Mouse (Mus musculus) brain, embryonic 18.5 days (tissue): ENCODE measurements at regions not wholly inside any gene's neighbourhood (a gene's known extent, or its start where the extent isn't known, plus 50 kb on each side); places are given as distances from the start of the nearest gene placed in this dataset.

Experiments used
- DNase-seq: peaks from one replicate; pipeline ENCODE4 v3.0.0-alpha.2; 2012; ENCODE audit warnings: low read depth, low spot score

DNA sequence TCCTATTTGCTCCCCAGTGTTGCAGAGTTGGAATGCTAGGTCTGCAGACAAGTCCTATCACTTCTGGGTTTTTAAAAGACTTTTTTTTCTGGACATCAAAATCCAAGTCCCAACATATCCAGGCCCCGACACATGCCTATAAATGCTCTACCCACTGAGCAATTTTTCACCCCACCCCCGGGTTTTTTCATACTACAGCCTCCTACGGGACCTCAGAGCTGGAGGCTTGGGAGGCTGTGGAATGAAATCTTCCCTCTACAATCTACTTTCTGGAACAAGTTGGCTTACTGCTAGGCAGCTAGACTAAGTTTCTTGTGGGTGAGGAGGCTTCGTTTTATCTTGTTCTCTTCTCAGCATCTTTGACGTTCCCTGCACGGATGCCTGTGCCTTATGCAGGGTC lies 724.7 kb downstream of the Pdcd6ip start:
- no peak for DNase-seq

DNA sequence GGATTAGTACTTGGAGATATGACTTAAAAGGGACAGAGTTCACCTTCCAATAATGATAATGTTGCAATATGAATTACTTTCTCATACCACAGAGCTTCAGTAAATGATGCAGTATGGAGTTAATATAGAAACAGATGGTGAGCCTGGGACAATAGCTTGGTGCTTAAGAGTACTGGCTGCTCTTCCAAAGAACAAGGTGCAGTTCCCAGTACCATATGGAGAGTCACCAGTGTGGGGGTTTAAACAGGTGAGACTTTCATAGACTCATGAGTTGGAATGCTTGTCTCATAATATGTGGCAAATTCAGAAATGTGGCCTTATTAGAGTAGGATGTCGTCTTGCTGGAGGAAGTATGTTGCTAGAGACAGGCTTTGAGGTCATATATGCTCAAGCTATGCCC lies 715.8 kb upstream of the Arpp21 start:
- DNase-seq = no peak

DNA sequence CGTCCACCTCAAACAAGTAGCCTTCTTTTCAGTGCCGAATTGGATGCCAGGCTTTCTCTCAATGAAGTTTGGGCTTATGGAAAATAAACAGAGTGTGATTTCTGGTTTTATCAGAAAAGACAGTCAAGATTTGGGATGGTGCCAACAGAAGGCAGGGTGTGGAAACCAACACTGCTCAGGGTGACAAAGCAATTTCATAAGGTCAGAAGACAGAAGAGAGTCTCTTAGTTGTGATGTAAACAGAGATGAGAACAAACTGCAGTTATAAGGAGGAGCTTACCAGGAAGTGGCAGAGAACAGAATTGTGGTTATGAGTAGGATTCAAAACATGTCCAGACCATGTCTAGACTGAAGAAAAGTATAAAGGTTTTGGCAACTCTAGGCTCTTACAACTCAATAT lies 714.3 kb upstream of the Arpp21 start:
- no peak for DNase-seq

DNA sequence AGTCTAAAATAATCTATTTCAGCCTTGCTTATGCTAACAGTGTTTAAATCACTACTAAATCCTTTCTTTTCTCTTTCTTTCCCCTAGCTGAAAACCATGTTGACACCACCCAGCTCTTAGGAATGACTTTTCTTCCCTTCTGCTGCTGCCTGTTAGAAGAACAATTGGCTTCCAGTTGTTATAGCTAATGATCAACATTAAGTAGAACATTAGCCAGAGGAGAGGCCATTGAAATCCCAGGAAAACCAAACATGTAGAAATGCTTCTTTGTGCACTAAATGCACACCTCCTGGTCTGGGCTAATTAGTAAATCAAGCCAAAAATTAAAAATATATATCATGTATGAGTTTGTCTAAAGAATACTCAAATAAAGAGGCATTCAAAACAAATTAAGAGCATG lies 703.0 kb upstream of the Arpp21 start:
- DNase-seq = no peak

DNA sequence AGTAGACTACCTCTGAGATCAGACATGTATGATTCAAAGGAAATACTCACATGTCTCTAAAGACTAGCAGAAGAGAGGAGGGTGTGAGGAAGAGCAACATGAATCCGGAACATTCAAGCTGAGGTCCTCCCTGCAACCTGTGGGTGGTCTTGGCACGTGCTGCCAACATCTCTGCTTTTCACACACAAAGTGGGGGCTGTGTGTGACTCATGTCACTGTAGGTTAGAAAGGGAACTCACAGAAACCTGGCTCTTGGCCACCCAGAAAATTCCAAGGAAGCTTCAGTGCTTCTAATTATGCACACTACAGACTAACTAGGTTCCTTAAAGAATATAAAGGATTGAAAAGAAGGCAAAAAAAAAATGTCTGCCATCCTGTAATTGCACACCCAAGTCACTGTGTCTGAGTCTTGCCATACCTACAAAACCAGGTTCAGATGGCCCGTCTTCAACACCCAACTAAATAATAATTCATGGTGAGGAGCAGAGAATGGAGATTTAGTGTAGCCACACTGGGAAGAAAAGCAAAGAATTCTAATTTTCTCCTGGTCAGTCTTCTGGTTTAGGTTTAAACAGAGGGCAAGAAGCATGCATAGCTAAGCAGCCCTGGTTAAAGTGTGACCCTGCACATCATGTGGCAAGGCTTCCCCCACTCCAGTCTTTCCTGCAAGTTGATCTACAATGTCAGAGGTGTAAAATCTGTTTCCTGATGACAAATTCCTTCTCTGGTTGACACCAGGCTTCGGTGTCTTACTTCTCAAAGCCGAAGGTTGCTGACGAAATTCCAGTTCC lies 673.8 kb upstream of the Arpp21 start:
- DNase-seq = no peak

DNA sequence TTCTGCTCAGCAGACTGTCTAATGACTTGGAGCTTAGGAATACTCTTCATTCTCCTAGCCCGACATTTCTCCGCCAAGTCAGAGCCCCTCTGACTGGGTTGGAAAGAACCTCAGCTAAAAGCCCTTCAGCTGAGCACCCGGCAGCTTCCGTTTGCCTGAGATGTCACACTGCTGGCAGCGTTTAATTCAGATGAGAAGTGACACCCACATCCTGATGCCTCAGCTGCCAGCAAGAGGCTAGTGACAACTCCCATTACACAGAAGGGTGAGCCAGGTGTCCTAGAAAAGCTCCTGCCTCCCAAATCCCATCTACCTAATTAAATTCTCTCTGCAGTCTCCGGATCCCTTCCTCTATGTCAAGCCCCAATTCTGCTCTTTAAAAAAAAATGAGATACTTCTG lies 670.2 kb upstream of the Arpp21 start:
- DNase-seq = no peak

DNA sequence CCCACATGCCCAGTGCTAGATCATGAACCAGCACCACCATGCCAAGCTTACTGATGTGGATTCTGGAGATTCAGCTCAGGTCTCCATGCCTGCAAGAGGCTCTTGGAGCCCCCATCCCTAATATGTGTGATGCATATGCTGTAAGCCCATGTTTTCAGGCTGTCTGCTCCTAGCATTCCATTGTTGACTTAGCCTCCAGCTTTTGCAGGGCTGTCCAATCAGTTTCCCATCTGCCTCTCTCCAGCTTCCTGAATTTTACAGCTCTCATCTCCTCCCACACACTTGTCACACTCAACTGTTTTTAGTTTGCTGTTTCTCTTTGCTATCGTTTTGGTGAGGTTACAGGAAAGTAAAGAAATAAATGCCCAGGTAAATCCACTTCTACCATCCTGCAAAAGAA lies 629.2 kb upstream of the Arpp21 start:
- DNase-seq = no peak

DNA sequence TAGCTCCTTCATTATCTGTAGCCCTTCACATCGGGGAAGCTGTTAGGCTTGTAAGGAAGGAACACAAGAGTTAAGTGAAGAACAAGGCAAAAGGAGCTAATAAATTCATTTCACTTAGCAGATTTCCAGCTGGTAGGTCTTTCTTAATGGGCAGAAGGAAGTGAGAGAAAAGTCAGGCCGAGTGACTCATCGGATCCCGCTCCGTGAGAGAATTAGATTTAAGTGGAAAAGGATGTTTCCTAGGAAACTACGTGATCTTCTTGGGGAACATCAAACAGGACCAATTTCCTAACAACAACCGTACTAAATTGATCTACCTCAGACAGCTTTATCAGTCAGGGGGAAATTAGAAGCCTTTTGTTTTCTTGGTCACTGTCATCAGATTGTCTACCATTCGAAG lies 625.4 kb upstream of the Arpp21 start:
- DNase-seq = no peak

DNA sequence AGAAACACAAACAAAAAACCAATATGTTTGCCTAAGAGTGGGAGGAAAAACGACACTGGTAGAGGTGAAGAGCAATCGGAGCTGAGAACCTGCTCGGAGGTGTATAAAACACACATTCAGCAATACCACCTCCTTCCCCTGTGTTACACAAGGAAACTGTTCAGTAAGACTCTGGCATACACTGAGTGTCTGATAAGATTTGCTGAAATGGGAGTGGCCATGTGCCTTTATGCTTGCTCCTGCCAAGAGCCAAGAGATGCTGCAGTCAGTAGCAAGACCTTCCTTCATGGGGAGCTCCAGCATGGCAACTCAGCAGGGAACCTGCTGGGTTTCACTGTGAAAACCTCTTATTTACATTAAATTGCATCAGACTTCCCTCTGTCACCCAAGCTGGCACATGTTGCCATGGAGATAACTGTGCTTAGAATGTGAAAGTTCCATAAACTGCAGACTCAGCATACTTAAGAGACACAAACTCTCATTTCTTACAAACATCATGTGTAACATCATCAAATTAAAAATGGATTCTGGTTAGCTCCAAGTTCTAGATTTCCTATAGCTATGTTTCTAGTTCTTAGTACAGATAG lies 624.7 kb upstream of the Arpp21 start:
- peak; percentile 45 for DNase-seq

DNA sequence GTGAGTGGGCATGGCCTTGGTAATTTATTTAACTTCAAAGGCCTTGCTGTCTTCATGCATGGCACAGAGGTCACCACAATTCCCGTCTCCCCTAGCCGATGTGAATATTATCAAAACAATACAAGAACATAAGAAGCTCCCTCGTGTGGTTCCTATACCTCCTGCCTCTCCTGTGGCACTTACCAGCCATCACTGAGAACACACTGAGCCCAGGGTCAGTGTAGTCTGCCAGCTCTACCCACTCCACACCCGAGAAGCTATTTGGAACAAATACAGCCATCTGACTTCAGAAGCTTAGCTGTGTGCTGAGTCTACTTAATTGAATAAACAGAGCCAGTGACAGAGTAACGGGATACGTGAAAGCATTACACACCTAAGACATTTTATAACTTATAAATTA lies 605.7 kb upstream of the Arpp21 start:
- no peak for DNase-seq

DNA sequence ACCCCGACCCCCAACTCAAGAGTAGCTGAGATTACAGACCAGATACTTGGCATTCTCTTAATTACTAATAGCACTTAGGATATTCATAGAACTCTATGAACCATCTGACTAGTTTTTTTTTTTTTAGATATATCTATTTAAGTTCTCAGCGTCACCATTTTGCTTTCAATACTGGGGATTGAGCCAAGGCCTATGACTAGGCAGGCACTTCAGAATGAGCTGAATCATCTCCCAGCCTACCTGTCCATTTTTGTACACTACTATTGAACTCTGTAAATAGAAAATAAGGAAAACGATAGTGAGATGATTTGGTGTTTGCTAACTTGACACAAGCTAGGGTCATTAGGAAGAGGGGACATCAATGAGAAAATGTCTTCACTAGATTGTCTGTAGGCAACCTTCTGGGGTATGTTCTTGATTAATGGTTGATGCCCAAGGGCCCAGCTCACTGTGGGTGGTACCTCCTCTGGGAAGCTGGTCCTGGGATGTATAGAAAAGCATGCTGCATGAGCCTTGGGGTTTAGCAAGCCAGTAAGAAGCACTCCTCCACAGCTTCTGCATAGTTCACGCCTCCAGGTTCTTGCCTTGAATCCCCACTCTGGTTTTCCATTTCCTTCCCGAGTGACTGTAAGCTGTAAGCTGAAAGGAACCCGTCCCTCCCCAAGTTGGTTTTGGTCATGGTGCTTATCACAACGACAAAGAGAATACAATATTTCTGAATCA lies 603.5 kb upstream of the Arpp21 start:
- DNase-seq = no peak

DNA sequence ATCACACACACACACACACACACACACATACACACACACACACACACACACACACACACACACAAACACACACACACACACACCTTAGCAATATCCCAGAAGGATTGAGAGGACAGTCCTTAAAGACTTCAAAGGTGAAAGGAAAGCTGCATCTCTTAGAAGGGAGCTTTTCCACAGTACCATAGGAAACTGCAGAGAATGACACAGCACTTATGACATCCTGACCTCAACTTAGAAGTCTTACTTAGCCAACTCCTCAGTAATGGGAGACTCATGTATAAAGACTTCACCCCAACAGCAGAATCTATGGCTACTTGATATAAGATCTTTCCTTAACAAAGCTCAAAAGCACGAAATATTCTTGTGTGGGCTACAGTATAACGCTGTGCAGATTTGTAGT lies 601.8 kb upstream of the Arpp21 start:
- no peak for DNase-seq

DNA sequence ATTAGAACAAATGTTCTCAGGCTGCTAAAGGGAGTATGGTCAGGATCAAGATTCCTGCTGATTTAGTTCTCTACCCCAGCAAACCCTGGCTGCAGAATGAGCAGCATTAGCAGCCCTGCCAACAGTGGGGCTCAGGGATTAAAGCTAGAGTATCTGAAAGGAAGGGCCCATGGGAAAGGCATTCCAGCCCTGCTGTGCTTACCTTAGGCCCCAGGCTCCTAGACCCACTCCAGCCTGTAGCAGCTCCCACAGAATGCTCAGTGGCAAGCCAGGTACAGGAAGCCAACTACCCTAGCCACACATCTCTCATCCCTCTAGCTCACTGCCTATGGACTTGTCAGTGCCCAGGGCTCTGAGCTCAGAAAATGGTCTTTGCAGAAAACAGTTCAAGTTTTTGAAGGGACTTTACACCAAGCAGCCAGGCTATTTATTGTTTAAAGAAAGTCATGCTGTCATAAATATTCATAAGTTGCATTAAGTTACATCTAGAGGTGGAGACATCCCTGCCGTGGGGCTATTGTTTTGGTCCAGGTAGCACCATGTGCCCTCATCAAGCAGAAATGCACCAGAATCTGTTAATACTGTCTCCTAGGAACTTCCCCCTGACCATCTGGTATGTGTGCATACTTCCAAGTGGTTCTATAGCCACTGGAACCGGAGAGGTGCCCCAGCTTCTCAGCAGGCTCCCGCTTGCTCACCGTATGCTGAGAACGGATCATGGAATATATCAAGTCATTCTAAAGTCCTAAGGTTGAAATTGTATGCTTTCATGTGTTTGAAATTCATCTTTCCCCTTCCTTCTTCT lies 598.9 kb upstream of the Arpp21 start:
- DNase-seq = no peak

DNA sequence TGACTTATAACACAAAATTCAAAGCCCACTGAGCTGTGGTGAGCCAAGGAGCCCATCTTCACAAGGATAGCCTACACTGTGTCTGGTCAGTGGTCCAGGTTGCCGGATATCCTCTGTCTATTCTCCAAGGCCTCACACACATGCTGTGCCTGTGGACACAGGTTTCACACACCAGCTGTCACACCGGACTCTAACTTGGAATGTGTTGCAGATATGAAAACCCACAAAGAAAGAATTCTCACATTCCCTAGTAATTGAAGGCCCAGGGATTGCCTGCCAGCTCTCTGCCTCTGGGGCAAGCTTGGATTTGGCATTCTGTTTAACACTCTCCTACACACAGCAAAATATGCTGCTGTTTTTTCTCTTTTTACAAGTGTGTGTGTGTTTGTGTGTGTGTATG lies 595.4 kb upstream of the Arpp21 start:
- DNase-seq = no peak

DNA sequence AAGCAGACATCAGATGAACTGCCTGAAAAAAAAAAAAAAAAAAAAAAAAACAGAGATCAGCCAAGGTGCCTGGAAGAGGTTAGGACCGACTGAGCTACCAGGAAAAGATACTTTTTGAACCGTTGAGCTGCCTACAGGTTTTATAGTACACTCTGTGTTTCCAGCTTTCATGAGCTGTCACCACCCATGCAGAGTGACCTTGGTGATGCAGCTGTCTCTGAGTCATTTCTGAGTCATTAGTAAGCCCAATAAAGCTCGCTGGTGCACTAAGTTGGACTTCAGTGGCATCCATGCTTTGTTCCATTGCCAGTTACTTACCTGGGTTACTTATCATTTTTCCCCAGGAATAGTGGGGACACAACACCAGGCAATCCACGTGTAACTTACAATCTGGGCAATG lies 592.9 kb upstream of the Arpp21 start:
- no peak for DNase-seq

DNA sequence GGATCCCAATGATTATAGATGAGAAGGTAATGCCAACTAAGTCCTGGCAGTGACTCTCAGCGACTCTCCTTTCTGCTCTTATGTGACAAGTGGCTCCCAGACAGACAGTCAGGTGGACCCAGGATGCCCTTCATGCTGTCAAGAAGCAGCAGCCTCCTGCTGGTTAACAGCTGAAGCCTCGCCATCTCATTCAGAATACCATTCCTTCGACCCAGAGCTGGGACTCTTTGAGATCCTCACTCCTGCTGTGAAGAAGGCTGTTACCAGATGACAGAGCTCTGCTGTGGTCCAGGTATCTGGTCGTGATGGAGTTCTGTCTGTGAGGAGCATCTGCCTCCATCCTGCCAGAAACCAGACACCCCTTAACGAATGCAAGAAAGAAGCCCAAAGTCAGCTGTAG lies 590.9 kb upstream of the Arpp21 start:
- DNase-seq = no peak

DNA sequence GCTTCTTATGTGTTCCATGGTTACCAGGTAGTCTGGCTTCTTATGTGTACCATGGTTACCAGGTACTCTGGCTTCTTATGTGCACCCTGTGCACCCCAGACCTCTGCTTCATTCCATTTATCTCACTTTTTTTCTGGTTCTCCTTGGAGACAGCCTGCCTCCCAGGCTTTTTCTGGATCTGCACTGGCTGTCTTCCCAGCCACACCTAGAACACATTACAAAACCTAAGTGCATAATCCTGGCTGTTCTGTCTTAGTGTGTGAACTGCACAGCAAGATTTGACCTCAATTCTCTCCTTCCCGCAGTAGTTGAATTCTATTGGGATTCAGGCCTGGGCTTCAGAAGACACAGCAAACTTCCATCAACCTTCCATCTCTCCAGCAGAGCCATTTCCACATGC lies 586.2 kb upstream of the Arpp21 start:
- DNase-seq = no peak

DNA sequence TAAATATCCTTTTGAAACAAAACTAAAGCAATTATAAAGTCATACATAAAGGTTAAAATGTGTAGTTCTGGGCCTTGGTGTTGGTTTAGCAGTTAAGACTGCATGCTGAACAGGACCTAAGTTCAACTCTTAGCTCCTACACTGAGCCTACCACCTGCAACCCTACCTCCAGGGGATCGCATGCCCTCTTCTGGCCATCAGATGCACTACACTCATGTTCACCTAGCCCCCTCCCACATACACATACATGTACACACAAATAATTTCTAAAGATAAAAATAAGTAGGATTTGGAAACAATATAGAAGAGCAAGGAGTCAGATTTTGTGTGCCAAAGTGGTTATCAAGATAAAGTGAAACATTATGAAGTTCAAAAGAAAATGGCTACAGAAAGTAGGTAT lies 576.2 kb upstream of the Arpp21 start:
- no peak for DNase-seq

DNA sequence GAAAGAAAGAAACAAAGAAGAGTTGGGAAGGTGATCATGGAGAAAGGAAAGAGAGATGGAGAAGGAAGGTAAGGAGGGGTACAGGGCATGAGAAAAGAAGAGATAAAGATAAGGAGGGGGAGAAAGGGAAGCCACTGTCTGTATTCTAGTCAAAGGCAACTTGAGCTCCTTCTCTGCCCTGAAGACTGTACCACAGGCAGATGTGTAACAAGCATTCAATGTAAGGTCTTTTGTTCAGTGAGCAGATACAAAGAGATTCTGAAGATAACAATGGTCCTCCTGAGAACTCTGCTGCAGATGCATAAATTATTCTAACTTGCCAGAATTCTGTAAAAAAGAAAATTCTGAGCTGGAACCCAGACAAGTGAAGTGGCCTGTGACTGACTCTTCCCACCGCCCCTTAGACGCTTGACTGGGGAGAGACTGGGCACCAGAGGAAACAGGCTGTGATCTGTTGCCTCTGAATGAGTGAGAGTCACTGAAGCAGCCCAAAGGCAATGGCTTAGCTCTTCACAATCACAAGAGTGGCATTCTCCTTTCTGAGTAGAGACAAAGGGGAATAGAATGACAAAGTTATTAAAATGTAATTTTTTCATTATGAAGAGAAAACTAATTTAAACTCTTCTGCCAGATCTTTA lies 564.0 kb upstream of the Arpp21 start:
- DNase-seq = no peak

DNA sequence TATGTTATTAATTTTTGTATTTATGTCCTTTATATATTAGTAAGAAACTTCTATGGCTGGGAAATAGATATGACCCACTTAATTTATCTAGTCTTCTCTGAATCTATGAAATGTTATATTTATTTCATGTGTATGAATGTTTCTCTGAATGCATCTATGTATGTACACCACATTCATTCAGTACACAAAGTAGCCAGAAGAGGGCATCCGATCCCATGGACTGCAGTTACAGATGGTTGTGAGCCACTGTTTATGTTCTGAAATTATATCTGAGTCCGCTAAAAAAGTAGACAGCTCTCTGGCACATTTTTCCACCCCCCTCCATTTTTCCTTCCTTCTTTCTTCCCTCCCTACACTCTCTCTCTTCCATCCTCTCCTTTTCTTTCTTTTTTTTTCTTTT lies 557.8 kb upstream of the Arpp21 start:
- no peak for DNase-seq

DNA sequence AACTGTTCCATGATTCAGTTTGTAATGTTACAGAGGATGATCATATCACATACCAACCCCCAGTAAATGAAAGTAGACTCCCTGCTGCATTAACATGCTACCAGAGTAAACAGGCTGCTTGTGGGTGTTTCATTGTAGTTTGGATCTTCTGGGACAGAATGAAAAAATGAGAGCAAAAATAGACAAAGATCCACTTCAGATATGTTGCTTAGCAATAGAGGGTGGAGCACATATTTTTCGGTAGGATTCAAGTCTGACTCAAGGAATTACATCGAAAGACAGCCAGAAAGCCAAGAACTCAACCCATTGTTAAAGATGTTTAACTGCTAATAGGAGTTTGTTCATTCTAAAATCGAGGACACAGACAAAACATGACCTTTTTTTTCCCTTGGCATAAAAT lies 536.2 kb upstream of the Arpp21 start:
- DNase-seq = no peak

DNA sequence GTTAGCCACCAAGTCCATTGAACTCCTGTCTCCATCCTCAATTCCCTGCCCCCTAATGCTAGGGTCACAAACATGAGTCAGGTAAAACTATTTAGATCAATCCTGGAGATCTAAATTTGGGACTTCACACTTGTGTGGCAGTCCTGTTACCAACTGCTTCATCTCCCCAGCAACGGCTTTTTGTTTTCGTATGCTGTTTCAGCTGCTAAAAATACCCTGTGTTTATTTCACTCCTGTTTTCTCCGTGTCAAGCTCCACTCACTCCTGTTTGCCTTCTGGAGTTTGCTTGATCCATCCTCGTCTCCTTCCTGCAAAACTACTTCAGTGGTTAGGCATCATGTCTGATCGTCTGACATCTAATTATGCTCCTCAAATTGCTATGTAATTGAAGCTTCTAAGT lies 508.9 kb upstream of the Arpp21 start:
- DNase-seq = no peak
